Mouse (Mus musculus) heart, embryonic 11.5 days (tissue): Measurements from ENCODE around the gene Pdia4. TPM values are rescaled to one million over a fixed set of nuclear protein-coding genes. Genes with fewer than 3 reads are reported as not detected.
A peak's percentile ranks its signal among the peaks of the same experiment; 100 is the strongest.

Experiments used
- ATAC-seq: fragments of 200-750 bp; cut with Nextera tagmentation; replicated peaks from 2 replicates; pipeline ENCODE4 v1.8.0; 2017; ENCODE audit warnings: moderate library complexity; ENCODE audit not compliant: insufficient number of reproducible peaks, low FRiP score, low TSS enrichment
- H3K27ac ChIP-seq: fragments of 300-500 bp; sonication (generic); 2 replicates; pipeline ENCODE4 v1.5.1; 2014; ENCODE audit warnings: mild to moderate bottlenecking, low read depth, low read length
- H3K27me3 ChIP-seq: fragments of 300-500 bp; sonication (generic); 2 replicates; pipeline ENCODE4 v1.6.1; 2014; ENCODE audit warnings: mild to moderate bottlenecking, low read length, mixed read lengths; ENCODE audit not compliant: control insufficient read depth, insufficient read depth
- H3K36me3 ChIP-seq: fragments of 300-500 bp; sonication (generic); 2 replicates; pipeline ENCODE4 v1.6.1; 2014; ENCODE audit warnings: mild to moderate bottlenecking, low read length, moderate library complexity, mixed read lengths; ENCODE audit not compliant: control insufficient read depth, insufficient read depth
- H3K4me1 ChIP-seq: fragments of 300-500 bp; sonication (generic); 2 replicates; pipeline ENCODE4 v1.6.1; 2014; ENCODE audit warnings: low read length; ENCODE audit not compliant: control insufficient read depth, insufficient read depth
- H3K4me2 ChIP-seq: fragments of 300-500 bp; sonication (generic); 2 replicates; pipeline ENCODE4 v1.6.1; 2014; ENCODE audit warnings: mild to moderate bottlenecking, moderate library complexity
- H3K4me3 ChIP-seq: fragments of 300-500 bp; sonication (generic); 2 replicates; pipeline ENCODE4 v1.5.1; 2014; ENCODE audit warnings: low read depth, low read length
- H3K9ac ChIP-seq: fragments of 300-500 bp; sonication (generic); 2 replicates; pipeline ENCODE4 v1.6.1; 2014; ENCODE audit warnings: mild to moderate bottlenecking, low read depth, low read length, moderate library complexity
- H3K9me3 ChIP-seq: fragments of 300-500 bp; sonication (generic); replicated peaks from 2 replicates; pipeline ENCODE4 v1.6.1; 2016; ENCODE audit warnings: low read length; ENCODE audit not compliant: control insufficient read depth
- WGBS: fragments of 180-500 bp; shearing (Covaris S2); extraction: QIAGEN DNeasy Blood & Tissue Kit; methylation state at CpG from one replicate; pipeline ENCODE4 v1.1.7; 2014; ENCODE audit not compliant: insufficient replicate concordance; 5-methylcytosine and 5-hydroxymethylcytosine counted together
- polyA plus RNA-seq: library from polyadenylated mRNA; unstranded; fragments of >200 nt; fragmentation: Nextera tagmentation; extraction: Ambion mirVana; gene quantifications from 2 replicates; pipeline ENCODE4 v1.2.1, GENCODE M21; 2014

The Pdia4 gene
- polyA plus RNA-seq, 1 experiment from 2014 or later: 218 TPM

DNA sequence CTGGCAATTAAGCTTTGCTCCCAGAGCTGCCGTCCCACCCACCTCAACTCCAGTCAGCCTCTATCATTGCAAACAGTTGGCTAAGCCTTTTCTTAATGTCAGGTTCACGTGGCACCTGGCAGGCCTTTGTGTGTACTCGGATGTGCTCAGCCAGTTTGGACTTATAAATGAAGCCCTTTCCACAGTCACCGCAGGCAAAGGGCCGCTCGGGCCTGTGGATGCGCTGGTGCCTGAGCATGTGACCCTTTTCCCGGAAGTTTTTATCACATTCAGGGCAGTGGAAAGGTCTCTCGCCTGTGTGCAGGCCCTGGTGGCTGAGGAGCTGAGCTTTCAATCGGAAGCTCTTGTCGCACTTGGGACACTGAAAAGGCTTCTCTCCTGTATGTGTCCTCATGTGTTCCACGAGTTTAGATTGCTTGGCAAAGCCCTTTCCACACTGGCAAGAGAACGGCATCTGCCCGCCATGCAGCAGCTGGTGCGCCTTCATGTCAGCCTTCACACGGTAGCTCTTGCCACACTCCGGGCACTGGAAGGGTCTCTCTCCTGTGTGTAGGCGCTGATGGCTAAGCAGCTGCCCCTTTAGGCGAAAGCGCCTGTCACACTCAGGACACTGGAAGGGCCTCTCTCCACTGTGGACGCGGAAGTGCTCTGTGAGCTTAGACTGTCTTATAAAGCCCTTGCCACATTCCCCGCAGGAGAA is 6.5 kb upstream of the Pdia4 start:
- Histone ChIP-seq H3K4me2 (no peak overlapping the region), H3K4me1 (no peaks in the 10 kb centered on the region), H3K9ac (no peak overlapping the region), H3K36me3 (no peaks in the 10 kb centered on the region), H3K9me3 (no peaks in the 10 kb centered on the region), H3K27ac (no peak overlapping the region), H3K27me3 (no peaks in the 10 kb centered on the region), H3K4me3 (no peak overlapping the region)
- ATAC-seq: no peak
- WGBS: 87% methylated on average over 23 of the region's 23 CpGs

DNA sequence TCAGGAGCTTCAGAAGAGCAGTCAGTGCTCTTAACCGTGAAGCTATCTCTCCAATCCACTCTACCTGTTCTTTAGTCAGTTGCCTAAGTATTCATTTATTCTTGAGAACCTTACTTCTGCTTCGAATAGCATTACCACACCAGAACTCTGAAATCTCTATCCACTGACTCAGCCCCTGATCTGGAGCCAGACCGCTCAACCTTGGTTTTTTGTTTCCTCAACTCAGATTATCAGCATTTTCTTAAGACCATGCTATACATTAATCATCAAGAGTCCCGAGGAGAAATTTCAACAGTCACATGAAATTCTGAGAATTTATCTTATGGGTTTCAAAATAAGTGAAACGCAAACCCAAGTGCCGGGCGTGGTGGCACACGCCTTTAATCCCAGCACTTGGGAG is 5.5 kb upstream of the Pdia4 start:
- no peaks in the 10 kb centered on the region for H3K36me3 ChIP-seq
- H3K9ac ChIP-seq: no peak overlapping the region
- H3K4me3 ChIP-seq: no peak overlapping the region
- WGBS: 86% methylated on average over 8 of the region's 8 CpGs
- H3K27ac ChIP-seq: no peak overlapping the region
- no peak overlapping the region for H3K4me2 ChIP-seq
- ATAC-seq: no peak
- H3K4me1 ChIP-seq: no peaks in the 10 kb centered on the region
- H3K9me3 ChIP-seq: no peaks in the 10 kb centered on the region
- H3K27me3 ChIP-seq: no peaks in the 10 kb centered on the region

DNA sequence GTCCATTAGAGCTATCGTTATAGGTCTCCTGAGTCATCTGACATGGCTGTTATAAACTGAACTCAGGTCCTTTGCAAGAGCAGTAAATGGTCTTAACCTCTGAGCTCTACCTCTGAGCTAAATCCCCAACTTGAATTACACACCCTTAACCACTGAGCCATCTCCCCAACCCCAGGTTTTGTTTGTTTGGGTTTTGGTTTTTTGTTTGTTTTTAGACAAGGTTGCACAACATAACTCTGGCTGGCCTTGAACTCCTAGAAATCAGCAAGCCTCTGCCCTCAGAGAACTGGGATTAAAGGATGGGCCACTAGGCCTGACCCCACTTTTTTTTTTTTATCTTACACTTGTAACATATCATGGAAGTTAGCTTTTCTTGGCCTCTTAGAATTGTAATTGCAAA is 2.9 kb upstream of the Pdia4 start:
- peaks cover 10% of the 10 kb centered on the region for H3K4me1 ChIP-seq
- H3K4me3 ChIP-seq: no peak overlapping the region
- no peak overlapping the region for H3K9ac ChIP-seq
- H3K9me3 ChIP-seq: no peaks in the 10 kb centered on the region
- H3K27me3 ChIP-seq: no peaks in the 10 kb centered on the region
- ATAC-seq: no peak
- no peak overlapping the region for H3K27ac ChIP-seq
- 88% methylated on average over 1 of the region's 1 CpGs for WGBS
- H3K4me2 ChIP-seq: no peak overlapping the region
- no peaks in the 10 kb centered on the region for H3K36me3 ChIP-seq

DNA sequence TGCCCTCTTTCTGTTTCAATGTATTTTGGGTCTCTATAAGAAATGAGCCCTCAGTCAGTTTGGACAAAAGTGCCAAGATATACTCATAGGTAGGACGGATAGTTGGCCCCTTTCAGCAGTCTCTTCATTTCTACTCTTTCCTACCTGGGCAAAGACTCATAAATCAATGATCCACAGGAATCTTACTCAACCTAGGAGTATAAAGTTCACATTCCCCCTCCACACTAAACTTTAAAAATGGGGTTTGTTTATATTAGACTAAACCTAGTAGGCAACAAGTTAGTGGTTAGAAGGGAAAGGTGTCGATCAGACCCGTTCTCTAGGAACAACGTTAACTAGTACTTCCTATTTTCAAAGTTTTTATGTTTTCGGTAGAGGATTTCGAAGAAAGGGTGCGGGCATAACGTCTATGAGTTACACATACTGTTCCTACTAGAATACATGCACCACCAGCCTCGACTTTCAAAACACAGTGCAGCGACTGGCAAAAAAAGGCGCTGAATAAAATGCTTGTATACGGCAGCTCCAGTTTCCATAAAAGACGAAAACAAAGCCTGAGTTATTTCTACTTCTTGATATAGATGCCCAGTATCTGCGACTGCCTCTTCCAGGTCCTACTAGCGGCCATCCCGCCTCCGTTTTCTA is 837 bp downstream of the Pdia4 start:
- WGBS: under 1% methylated on average over 17 of the region's 17 CpGs
- Histone ChIP-seq H3K27me3 (no peaks in the 10 kb centered on the region), H3K9me3 (no peaks in the 10 kb centered on the region), H3K36me3 (0 out of 2 replicates have a peak, but pooled peaks cover 1% of the 10 kb centered on the region), H3K27ac (peak overlapping the region; percentile 90), H3K4me3 (peak overlapping the region; percentile 69), H3K9ac (peak overlapping the region; percentile 94), H3K4me2 (peak overlapping the region; percentile 84), H3K4me1 (peaks cover 17% of the 10 kb centered on the region)
- no peak for ATAC-seq

DNA sequence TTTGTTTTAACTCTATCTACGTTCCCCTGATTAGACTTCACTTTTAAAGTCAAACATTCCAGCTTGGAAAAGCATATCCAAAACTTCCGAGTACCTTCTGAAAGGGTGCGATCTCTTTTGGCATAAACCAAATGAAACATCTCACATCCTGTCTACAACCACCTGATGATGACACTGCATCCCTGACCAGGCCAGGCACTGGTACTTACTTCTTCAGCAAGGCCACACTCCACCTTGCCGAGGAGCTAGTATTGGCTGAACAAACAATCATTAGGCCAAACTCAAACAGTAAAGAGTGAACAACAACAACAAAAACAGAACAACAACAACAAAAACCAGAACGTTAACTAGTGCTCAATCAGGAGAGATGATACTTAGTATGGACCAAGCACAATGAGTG is 1.9 kb downstream of the Pdia4 start:
- Histone ChIP-seq H3K9me3 (no peaks in the 10 kb centered on the region), H3K9ac (peak overlapping the region; percentile 94; the same call in 1 of the 2 replicates), H3K27me3 (no peaks in the 10 kb centered on the region), H3K4me2 (peak overlapping the region; percentile 84), H3K27ac (no peak overlapping the region), H3K4me3 (peak overlapping the region; percentile 69), H3K4me1 (peaks cover 17% of the 10 kb centered on the region), H3K36me3 (peaks cover 6% of the 10 kb centered on the region)
- WGBS: 59% methylated on average over 5 of the region's 5 CpGs
- no peak for ATAC-seq

DNA sequence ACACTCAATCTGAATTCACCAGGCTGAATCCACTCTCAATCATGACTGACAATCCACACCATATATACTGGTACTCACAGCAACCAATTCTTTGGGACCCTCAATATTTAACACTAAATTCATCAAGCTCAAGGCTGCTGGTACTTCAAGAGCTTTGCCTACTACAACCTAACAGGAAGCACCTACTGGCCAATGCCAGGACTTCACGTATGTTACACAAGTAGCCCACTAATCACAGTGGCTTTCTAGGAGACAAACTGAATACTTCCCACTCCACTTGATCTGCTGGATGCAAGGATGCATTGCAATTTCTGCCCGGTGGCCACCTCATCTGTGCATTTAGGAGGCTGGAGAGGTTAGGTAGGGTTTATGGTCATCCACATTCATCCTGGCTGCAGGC is 3.0 kb downstream of the Pdia4 start:
- Histone ChIP-seq H3K4me3 (no peak overlapping the region), H3K9me3 (no peaks in the 10 kb centered on the region), H3K27me3 (no peaks in the 10 kb centered on the region), H3K4me1 (peaks cover 17% of the 10 kb centered on the region), H3K27ac (no peak overlapping the region), H3K4me2 (no peak overlapping the region; the same call in 1 of the 2 replicates), H3K36me3 (peaks cover 7% of the 10 kb centered on the region), H3K9ac (no peak overlapping the region)
- ATAC-seq: no peak
- WGBS: 71% methylated on average over 2 of the region's 2 CpGs

DNA sequence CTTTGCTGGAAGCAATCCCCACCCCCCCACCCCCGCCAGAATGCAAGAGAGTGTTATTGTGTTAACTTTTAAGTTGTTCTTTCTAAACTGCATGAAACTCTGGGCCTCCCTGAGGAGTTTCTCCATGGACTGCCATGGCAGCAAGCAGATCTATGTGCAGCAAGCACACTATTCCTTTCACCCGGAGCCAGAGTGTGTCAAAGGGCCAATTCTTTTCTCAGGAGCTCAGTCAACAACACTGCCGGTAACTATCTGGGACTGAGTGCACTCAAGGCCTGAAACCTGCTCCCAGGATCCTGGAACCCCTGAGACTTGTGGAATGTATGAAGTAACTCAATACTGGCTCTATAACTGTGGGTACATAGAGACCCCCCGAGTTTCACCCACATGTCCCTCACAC is 4.2 kb downstream of the Pdia4 start:
- H3K4me2 ChIP-seq: no peak overlapping the region
- 77% methylated on average over 4 of the region's 4 CpGs for WGBS
- no peak overlapping the region for H3K4me3 ChIP-seq
- no peak overlapping the region for H3K27ac ChIP-seq
- no peaks in the 10 kb centered on the region for H3K9me3 ChIP-seq
- no peaks in the 10 kb centered on the region for H3K27me3 ChIP-seq
- no peak for ATAC-seq
- peaks cover 9% of the 10 kb centered on the region for H3K36me3 ChIP-seq
- no peak overlapping the region for H3K9ac ChIP-seq
- peaks cover 17% of the 10 kb centered on the region for H3K4me1 ChIP-seq

DNA sequence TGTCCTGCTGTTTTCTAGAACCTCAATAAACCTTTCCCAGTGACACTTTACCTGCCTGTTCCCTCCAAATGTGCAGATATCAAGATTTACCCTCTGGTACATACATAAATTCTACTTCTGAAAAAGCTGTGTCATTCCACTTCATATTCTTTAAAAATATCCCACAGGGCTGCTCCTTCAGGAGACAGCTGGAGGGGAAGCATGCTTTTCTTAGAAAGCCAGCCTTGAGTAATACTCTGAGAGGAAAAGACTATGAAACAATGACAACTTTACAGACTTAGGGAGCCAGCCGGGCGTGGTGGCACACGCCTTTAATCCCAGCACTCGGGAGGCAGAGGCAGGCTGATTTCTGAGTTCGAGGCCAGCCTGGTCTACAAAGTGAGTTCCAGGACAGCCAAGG is 4.7 kb downstream of the Pdia4 start:
- 88% methylated on average over 5 of the region's 5 CpGs for WGBS
- no peak for ATAC-seq
- Histone ChIP-seq H3K4me3 (no peak overlapping the region), H3K4me1 (peaks cover 17% of the 10 kb centered on the region), H3K27ac (no peak overlapping the region), H3K9ac (no peak overlapping the region), H3K9me3 (no peaks in the 10 kb centered on the region), H3K36me3 (peaks cover 13% of the 10 kb centered on the region), H3K27me3 (no peaks in the 10 kb centered on the region), H3K4me2 (no peak overlapping the region)

DNA sequence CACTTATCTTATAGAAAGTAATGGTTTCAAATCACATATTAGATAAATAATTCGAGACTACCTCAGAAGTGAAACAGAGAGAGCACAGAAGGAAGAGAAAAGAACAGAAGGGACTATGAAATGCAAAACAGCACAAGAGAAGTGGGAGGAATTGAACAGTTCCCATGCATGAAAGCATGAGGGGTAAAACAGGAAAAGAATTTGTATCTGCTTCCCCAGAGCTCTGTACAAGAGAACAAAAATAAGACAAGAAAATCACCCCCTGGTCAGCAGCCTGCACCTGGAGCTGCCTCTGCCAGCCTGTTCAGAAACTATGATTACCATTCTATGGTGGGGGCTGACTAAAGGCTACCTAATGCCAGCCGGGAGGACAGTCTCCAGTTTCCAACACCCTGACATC is 5.8 kb downstream of the Pdia4 start:
- Histone ChIP-seq H3K4me3 (no peak overlapping the region), H3K9me3 (no peaks in the 10 kb centered on the region)

More for the DNA sequence above, 5.8 kb downstream of the Pdia4 start:
- no peak overlapping the region for H3K27ac ChIP-seq
- no peaks in the 10 kb centered on the region for H3K27me3 ChIP-seq
- peaks cover 22% of the 10 kb centered on the region for H3K36me3 ChIP-seq
- no peak overlapping the region for H3K4me2 ChIP-seq
- peaks cover 17% of the 10 kb centered on the region for H3K4me1 ChIP-seq
- 74% methylated on average over 2 of the region's 2 CpGs for WGBS
- no peak overlapping the region for H3K9ac ChIP-seq
- ATAC-seq: no peak
